Mouse (Mus musculus): ENCODE measurements around the gene Gm49369.

GRCm38 (mm10) chr7:142386621-142387201, 4.2 kb upstream of the Gm49369 start:
- TF ChIP-seq POLR2AphosphoS2 (IDR thresholded peaks at IDR 0.05; ENCODE audit: insufficient read length, low read depth), result no peak
- TF ChIP-seq E2F4 (IDR thresholded peaks at IDR 0.05; ENCODE audit: insufficient read depth), result no peak
- no peak for TF ChIP-seq CEBPB (IDR thresholded peaks at IDR 0.05; ENCODE audit: insufficient read depth, poor library complexity, severe bottlenecking)
- TF ChIP-seq POLR2A (IDR thresholded peaks at IDR 0.05; ENCODE audit: insufficient read length, low read depth), result peak; percentile 38
- no peak for TF ChIP-seq USF1 (IDR thresholded peaks at IDR 0.05; ENCODE audit: low read depth)
- no peak for TF ChIP-seq REST (IDR thresholded peaks at IDR 0.05; ENCODE audit: insufficient read depth, insufficient read length)
- no peak for TF ChIP-seq MAX (IDR thresholded peaks at IDR 0.05; ENCODE audit: low read depth)
- TF ChIP-seq SRF (IDR thresholded peaks at IDR 0.05; ENCODE audit: control insufficient read depth, insufficient read length, low read depth), result no peak
- no peak for TF ChIP-seq MYOD1 (IDR thresholded peaks at IDR 0.05; ENCODE audit: control insufficient read depth in 1 of 3, insufficient read length in 2 of 3, low read depth in 2 of 3)

All from myocyte (in vitro differentiated cells).